Mouse (Mus musculus): ENCODE measurements at regions not wholly inside any gene's neighbourhood (a gene's known extent, or its start where the extent isn't known, plus 50 kb on each side); places are given as distances from the start of the nearest gene placed in this dataset.

- Histone ChIP-seq H3K27me3 (ENCODE audit: insufficient read depth, low read length) (no peaks in the 10 kb centered on the region), H3K9me3 (replicated peaks; ENCODE audit: low read length) (no peaks in the 10 kb centered on the region), H3K4me2 (ENCODE audit: low read length) (no peak overlapping the region), H3K4me3 (replicated peaks; ENCODE audit: low read depth, low read length) (no peak overlapping the region), H3K27ac (no peak overlapping the region), H3K4me1 (replicated peaks; ENCODE audit: insufficient read depth, low read length) (no peaks in the 10 kb centered on the region), H3K9ac (ENCODE audit: low read depth, low read length) (no peak overlapping the region), H3K36me3 (ENCODE audit: insufficient read depth, low read length) (no peaks in the 10 kb centered on the region)
- DNase-seq (ENCODE audit: low spot score) (no peak), ATAC-seq (replicated peaks; ENCODE audit: low FRiP score, low read depth) (no peak)
- 71% methylated on average over 8 of the region's 8 CpGs for WGBS
- no peak for TF ChIP-seq CTCF (IDR thresholded peaks at IDR 0.05; ENCODE audit: low read depth)
These were observed 234.6 kb downstream of the Gja1 start for GRCm38 (mm10) chr10:56611564-56612288.

DNA sequence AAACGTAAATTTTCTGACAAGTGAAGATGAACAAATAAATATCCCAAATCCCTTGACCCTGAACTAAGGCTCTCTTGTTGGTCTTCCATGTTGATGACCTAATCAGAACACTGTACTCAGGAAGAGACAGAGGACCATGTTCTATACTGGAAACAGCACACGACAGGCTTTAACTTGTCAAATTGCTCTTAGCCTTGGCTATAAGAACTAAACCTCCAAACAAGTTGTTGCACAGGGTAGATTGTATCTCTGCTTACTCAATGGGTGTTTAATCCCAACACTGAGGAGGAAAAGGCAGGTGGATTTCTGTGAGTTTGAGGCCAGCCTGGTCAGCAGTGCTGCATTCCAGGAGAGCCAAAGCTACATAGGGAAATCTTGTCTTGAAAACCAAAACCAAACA lies 265.5 kb downstream of the Gja1 start:
- no peak for DNase-seq (ENCODE audit: low spot score)
- no peak for ATAC-seq (replicated peaks; ENCODE audit: low FRiP score, low read depth)
- no peak for TF ChIP-seq CTCF (IDR thresholded peaks at IDR 0.05; ENCODE audit: low read depth)
- H3K4me1 ChIP-seq (replicated peaks; ENCODE audit: insufficient read depth, low read length): no peaks in the 10 kb centered on the region
- no peaks in the 10 kb centered on the region for H3K9me3 ChIP-seq (replicated peaks; ENCODE audit: low read length)
- H3K4me2 ChIP-seq (ENCODE audit: low read length): no peak overlapping the region
- H3K27me3 ChIP-seq (ENCODE audit: insufficient read depth, low read length): no peaks in the 10 kb centered on the region
- no peaks in the 10 kb centered on the region for H3K36me3 ChIP-seq (ENCODE audit: insufficient read depth, low read length)
- WGBS: 80% methylated on average over 2 of the region's 2 CpGs
- no peak overlapping the region for H3K9ac ChIP-seq (ENCODE audit: low read depth, low read length)
- no peak overlapping the region for H3K4me3 ChIP-seq (replicated peaks; ENCODE audit: low read depth, low read length)
- no peak overlapping the region for H3K27ac ChIP-seq

GRCm38 (mm10) chr10:56643376-56644135 lies 266.4 kb downstream of the Gja1 start:
- DNase-seq (ENCODE audit: low spot score) (peak; percentile 6), ATAC-seq (replicated peaks; ENCODE audit: low FRiP score, low read depth) (no peak)
- no peak overlapping the region for H3K9ac ChIP-seq (ENCODE audit: low read depth, low read length)
- no peak overlapping the region for H3K4me3 ChIP-seq (replicated peaks; ENCODE audit: low read depth, low read length)
- 42% methylated on average over 12 of the region's 12 CpGs for WGBS
- H3K4me1 ChIP-seq (replicated peaks; ENCODE audit: insufficient read depth, low read length): no peaks in the 10 kb centered on the region
- H3K9me3 ChIP-seq (replicated peaks; ENCODE audit: low read length): no peaks in the 10 kb centered on the region
- H3K27me3 ChIP-seq (ENCODE audit: insufficient read depth, low read length): no peaks in the 10 kb centered on the region
- H3K4me2 ChIP-seq (ENCODE audit: low read length): no peak overlapping the region
- TF ChIP-seq CTCF (IDR thresholded peaks at IDR 0.05; ENCODE audit: low read depth): no peak
- no peak overlapping the region for H3K27ac ChIP-seq
- H3K36me3 ChIP-seq (ENCODE audit: insufficient read depth, low read length): no peaks in the 10 kb centered on the region

DNA sequence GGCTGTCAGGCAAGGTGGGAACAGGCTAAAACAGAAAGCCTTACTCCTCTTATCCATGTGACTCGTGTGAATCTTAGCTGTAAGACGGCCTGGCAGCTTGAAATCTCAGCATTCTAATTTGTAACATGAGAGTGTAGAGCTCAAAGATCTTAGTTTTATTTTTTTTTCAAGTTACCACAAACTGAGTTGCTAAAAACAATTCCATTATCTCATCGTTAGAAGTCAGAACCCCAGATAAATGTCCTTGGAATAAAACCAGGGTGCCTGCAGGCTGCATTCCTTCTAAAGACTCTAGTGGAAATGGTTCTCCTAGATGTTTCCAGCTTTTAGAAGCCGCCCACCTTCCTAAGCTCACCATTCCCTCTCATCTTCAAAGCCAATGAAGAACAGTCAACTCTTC lies 283.4 kb downstream of the Gja1 start:
- no peak for TF ChIP-seq CTCF (IDR thresholded peaks at IDR 0.05; ENCODE audit: low read depth)
- Histone ChIP-seq H3K4me2 (ENCODE audit: low read length) (no peak overlapping the region), H3K9ac (ENCODE audit: low read depth, low read length) (no peak overlapping the region), H3K4me3 (replicated peaks; ENCODE audit: low read depth, low read length) (no peak overlapping the region), H3K27me3 (ENCODE audit: insufficient read depth, low read length) (no peaks in the 10 kb centered on the region), H3K36me3 (ENCODE audit: insufficient read depth, low read length) (no peaks in the 10 kb centered on the region), H3K4me1 (replicated peaks; ENCODE audit: insufficient read depth, low read length) (no peaks in the 10 kb centered on the region), H3K9me3 (replicated peaks; ENCODE audit: low read length) (no peaks in the 10 kb centered on the region), H3K27ac (no peak overlapping the region)
- ATAC-seq (replicated peaks; ENCODE audit: low FRiP score, low read depth) (no peak), DNase-seq (ENCODE audit: low spot score) (no peak)
- WGBS: 68% methylated on average over 4 of the region's 4 CpGs

GRCm38 (mm10) chr10:56673919-56674318 lies 296.8 kb downstream of the Gja1 start:
- Histone ChIP-seq H3K9me3 (replicated peaks; ENCODE audit: low read length) (no peaks in the 10 kb centered on the region), H3K9ac (ENCODE audit: low read depth, low read length) (no peak overlapping the region), H3K4me3 (replicated peaks; ENCODE audit: low read depth, low read length) (no peak overlapping the region), H3K36me3 (ENCODE audit: insufficient read depth, low read length) (no peaks in the 10 kb centered on the region), H3K4me2 (ENCODE audit: low read length) (no peak overlapping the region), H3K27me3 (ENCODE audit: insufficient read depth, low read length) (no peaks in the 10 kb centered on the region), H3K4me1 (replicated peaks; ENCODE audit: insufficient read depth, low read length) (no peaks in the 10 kb centered on the region), H3K27ac (no peak overlapping the region)
- no peak for DNase-seq (ENCODE audit: low spot score)
- no peak for TF ChIP-seq CTCF (IDR thresholded peaks at IDR 0.05; ENCODE audit: low read depth)
- 64% methylated on average over 3 of the region's 3 CpGs for WGBS
- no peak for ATAC-seq (replicated peaks; ENCODE audit: low FRiP score, low read depth)

DNA sequence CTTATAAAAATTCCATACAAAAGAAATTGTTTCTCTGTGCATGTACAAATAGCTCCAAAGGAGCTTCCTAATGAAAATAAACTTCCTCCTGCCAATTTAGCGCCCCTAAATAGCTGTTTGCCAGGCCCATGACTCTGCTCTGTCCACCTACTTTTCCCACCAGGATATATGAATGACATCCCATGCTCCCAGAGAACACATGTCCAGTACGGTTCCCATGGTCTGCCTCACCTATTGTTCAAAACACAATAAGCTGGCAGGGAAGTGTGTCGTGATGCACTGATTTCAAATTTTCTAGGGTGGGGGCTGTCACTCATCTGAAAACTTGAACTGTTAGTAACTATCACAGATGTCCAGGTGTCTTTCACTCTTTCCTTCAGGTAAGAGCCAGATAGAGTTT lies 305.8 kb downstream of the Gja1 start:
- 74% methylated on average over 3 of the region's 3 CpGs for WGBS

More for the DNA sequence above, 305.8 kb downstream of the Gja1 start:
- DNase-seq (ENCODE audit: low spot score) (no peak), ATAC-seq (replicated peaks; ENCODE audit: low FRiP score, low read depth) (no peak)
- no peaks in the 10 kb centered on the region for H3K4me1 ChIP-seq (replicated peaks; ENCODE audit: insufficient read depth, low read length)
- TF ChIP-seq CTCF (IDR thresholded peaks at IDR 0.05; ENCODE audit: low read depth): no peak
- no peak overlapping the region for H3K9ac ChIP-seq (ENCODE audit: low read depth, low read length)
- no peak overlapping the region for H3K27ac ChIP-seq
- no peak overlapping the region for H3K4me3 ChIP-seq (replicated peaks; ENCODE audit: low read depth, low read length)
- no peaks in the 10 kb centered on the region for H3K27me3 ChIP-seq (ENCODE audit: insufficient read depth, low read length)
- H3K9me3 ChIP-seq (replicated peaks; ENCODE audit: low read length): no peaks in the 10 kb centered on the region
- no peak overlapping the region for H3K4me2 ChIP-seq (ENCODE audit: low read length)
- no peaks in the 10 kb centered on the region for H3K36me3 ChIP-seq (ENCODE audit: insufficient read depth, low read length)

Data from kidney, postnatal 0 days (tissue).